Mouse (Mus musculus) gastrocnemius, postnatal 14 days (tissue): Measurements from ENCODE around the gene Slc24a5. TPM values are rescaled to one million over a fixed set of nuclear protein-coding genes. Genes with fewer than 3 reads are reported as not detected.
"Not testable (repeated sequence)": the region's sequence is repeated elsewhere in the genome, so short reads cannot be mapped to it uniquely, and the experiment has no call there.

Source experiments
- DNase-seq: peaks from one replicate; pipeline ENCODE4 v3.0.0; 2021; ENCODE audit warnings: mixed read lengths
- intact Hi-C: fragments of 180-260 bp; cut with DNase I; formaldehyde crosslinking; loops from one replicate; pipeline ENCODE4 v1.15.1; 2025; ENCODE audit warnings: low total_unique reads
- total RNA-seq, 2 experiments: library from RNA; stranded (reverse); gene quantifications; 2 replicates each; pipeline ENCODE4 v1.2.3; 2021

Gene Slc24a5
- total RNA-seq, 2 experiments from 2014 or later = not detected

GRCm38 (mm10) chr2:125106536-125106935 is 38.6 kb downstream of the Slc24a5 start:
- intact Hi-C loops, DNase-seq: not testable (repeated sequence)

GRCm38 (mm10) chr2:125119381-125120110 is 51.6 kb downstream of the Slc24a5 start:
- DNase-seq = no peak
- intact Hi-C loops = no loop called here

- intact Hi-C loops = no loop called here
- no peak for DNase-seq
Observed at GRCm38 (mm10) chr2:125122288-125122623, 54.3 kb downstream of the Slc24a5 start.

GRCm38 (mm10) chr2:125122624-125123476 is 54.9 kb downstream of the Slc24a5 start:
- intact Hi-C loops = no loop called here
- peak; percentile 32 for DNase-seq

GRCm38 (mm10) chr2:125123477-125123852 is 55.5 kb downstream of the Slc24a5 start, which contains the start of gene Myef2:
TSS of gene Myef2 (minus strand) at chr2:125123661.
- DNase-seq = peak; percentile 86
- intact Hi-C loops = no loop called here

- intact Hi-C loops = no loop called here
- DNase-seq = no peak
Observed at GRCm38 (mm10) chr2:125125824-125126223, 57.9 kb downstream of the Slc24a5 start.

- no peak for DNase-seq
- intact Hi-C loops = no loop called here
Observed at GRCm38 (mm10) chr2:125126792-125127191, 58.9 kb downstream of the Slc24a5 start.

- no peak for DNase-seq
- intact Hi-C loops = no loop called here
Observed at GRCm38 (mm10) chr2:125134113-125134512, 66.2 kb downstream of the Slc24a5 start.

- peak; percentile 80 for DNase-seq
- intact Hi-C loops = no loop called here
Observed at GRCm38 (mm10) chr2:125135903-125136811, 68.2 kb downstream of the Slc24a5 start, which contains the start of gene Ctxn2. TSS of gene Ctxn2 (plus strand) at chr2:125136692.

GRCm38 (mm10) chr2:125136846-125137245 is 68.9 kb downstream of the Slc24a5 start:
- intact Hi-C loops = no loop called here
- no peak for DNase-seq

Other genes starting within 250 kb of the Slc24a5 start
- 1 to 10 TPM; 6.9 TPM for gene Myef2, start 55.5 kb downstream of the Slc24a5 start, total RNA-seq
- gene Ctxn2, start 68.6 kb downstream of the Slc24a5 start, total RNA-seq = not detected
- not detected for gene Slc12a1, start 84.4 kb downstream of the Slc24a5 start, total RNA-seq
- 10 to 100 TPM; 10.2 to 12.6 TPM for gene Dut, start 179.1 kb downstream of the Slc24a5 start, total RNA-seq